Mouse (Mus musculus) monocyte, adult 5-6 weeks (primary cell): Measurements from ENCODE around the gene Stambpl1. TPM values are rescaled to one million over a fixed set of nuclear protein-coding genes. Genes with fewer than 3 reads are reported as not detected.

Experiments used
- ATAC-seq: fragments of 153-309, 156-312 bp; replicated peaks from 2 replicates; pipeline ENCODE4 v1.8.0; 2017; ENCODE audit warnings: mild to moderate bottlenecking; ENCODE audit not compliant: low TSS enrichment, insufficient number of reproducible peaks, severe bottlenecking, poor library complexity, low FRiP score
- total RNA-seq: library from RNA; stranded (forward); fragments of 200-1000, 200-491, 200-594 nt; gene quantifications from 3 replicates; pipeline ENCODE4 v1.2.3, GENCODE M21; 2017

Stambpl1 gene
- total RNA-seq, result 9.1 to 16.7 TPM (median 14.9 TPM) in 3 replicates

DNA sequence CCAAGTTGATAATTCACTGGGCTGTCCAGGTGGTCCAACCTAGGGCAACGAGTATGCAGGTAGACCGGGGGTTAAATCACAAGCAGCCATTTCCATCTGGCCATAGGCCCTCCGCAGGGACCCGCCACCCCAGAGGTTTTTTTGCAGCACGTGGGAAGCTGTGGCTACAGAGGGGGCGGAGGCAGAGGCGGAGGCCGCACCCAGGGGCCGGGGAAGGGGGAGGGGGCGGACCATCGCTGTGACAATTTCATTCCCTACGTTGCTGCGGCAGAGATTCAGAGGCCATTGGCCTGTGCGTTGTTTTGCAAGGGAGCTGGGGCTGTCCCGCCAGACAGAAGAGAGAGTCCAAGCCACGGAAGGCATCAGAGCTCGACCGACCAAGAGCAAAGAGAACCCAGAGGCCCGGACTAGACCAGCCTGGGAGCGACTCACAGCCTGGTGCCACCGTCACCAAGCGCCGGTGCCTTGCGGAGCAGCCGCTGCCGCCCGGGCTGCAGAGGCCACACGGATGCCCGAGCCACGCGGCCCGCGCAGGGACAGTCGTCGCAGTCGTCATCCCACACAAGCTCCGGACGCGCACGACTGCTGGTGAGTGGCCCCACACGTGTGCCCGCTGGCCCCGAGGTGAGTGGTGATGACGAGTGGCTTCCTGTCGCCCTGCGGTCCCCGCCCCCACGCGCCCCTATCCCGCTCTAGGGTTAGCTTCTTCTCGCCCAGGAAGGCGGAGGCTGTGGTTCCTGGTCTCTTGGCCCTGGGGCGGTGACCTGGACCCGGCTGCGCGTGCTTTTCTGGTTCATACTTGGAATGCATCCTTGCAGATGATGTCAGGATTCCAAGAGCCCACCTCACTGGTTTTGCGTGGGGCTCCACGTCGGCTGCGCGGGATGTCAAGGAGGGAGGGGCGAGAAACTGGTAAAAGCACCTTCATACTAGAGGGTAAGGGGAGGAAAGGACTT, at the start of gene Stambpl1:
Gene Stambpl1 (plus strand): TSS at position 222 of the 956 bp plus-strand sequence.
- ATAC-seq, result peak; percentile 68

DNA sequence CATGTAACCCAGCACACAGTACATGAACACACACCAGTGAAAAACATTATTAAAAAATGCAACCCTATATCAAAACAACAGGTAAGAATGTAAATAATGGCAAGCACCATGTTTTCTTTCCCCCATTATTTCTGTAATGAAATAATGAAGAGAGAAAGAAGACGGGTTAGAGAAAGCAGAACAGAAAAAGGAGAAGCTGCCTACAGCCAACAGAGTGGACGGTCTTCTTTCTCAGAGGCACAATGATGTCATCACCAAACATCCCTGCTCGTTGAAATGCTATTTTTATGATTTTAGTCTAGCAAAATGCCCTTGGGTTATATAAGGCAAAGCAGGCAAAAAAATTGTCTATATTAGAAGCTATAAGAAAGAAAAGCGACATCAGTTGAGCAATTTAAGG, 43.6 kb upstream of the Stambpl1 start:
- no peak for ATAC-seq

DNA sequence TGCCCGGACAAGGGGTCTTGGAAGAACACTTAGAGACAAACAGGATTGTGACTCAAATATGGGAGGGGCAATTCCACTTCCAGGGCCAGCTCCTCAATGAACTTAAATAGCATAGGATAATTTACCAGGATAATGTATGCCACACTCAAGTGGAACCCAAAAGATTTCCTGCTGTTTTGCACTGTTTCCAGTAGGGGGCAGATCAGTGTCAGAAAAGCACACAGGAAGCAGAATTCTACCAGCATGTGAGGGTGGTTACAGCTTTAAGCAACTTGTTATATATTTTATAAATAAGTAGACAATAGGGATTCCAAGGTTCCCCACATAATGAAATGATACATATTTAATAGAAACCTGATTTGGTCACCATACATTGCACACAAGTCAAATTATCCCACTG, 40.1 kb upstream of the Stambpl1 start:
- 0 out of 2 replicates have a peak, but pooled peaks have one; percentile 61 for ATAC-seq

DNA sequence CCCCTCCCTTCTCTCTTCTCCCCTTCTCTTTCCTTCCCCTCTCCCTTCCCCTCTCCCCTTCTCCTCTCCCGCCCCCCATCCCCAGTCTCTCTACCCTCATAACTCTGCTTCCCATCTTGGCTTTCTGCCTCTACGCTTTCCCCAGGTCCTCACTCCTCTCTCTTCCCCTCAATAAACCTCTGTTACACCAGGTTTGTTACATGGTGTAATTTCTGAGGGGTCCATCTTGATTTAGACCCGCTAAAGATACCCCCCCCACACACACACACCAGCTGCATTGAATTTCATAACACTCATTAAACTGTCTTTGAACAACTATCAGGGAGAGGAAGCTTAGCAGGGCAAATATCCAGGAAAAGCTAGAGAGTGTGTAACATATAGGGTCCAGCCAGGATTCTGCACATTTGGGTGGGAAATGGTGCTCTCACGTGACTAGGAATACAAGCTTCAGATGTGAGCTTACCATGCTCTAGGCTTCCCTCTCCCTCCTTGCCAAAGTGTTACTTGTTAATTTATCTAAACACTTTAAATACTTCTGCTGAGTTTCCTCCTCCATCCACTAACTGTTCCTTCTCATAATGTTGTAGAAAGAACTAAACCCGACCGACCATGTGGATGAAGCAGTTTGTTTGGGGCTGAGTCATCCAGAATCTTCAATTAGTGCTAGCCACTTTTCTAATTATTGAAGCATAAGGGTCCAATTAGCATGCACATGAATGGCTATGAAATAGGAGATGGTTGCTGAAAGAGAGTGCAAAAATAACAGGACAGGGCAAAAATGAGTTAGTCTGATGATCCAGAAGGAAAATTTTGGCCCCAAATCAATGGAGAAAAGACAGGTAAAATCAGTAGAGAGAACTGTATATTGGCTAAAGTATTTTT, 38.5 kb upstream of the Stambpl1 start:
- ATAC-seq, result no peak

DNA sequence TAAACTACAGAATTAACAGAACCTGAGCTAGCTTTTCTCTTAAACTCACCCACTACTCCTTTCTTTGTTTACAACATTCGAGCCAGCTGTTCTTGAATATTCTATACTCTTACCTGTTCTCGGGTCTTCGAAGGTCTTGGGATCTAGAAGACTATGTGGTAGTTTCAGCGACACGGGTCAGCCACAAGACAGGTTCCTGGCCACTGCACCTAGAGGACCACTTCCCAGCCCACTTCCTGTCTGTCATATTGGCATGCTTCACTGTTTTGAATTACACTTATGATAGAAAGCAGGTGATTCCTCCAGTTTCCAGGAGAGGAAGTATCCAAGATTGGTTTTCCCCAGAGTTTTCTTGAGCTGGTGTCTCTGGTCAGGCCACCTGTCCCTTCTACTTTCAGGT, 29.3 kb upstream of the Stambpl1 start:
- no peak for ATAC-seq

DNA sequence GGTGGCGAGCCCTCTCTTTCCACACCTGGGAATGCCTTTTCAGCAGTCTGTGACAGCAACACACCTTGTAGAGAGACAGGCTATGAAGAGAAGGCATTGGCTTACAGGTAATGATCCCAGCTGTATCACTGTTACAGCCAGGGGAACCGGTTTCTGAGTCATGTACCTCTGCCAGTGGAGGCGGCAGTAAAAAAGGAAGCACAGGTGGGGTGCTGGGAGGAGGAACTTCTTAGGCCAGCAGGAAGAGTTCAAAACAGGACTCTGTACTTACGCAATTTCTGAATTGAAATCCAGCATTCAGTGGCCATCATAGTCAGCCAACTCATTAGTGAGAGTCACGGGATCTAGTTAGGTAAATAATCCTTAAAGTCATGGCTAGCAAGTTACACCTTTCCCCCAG, 26.1 kb upstream of the Stambpl1 start, which contains the start of gene Ankrd22:
Gene Ankrd22 (minus strand): TSS at position 163 of the 400 bp plus-strand sequence.
- no peak for ATAC-seq

DNA sequence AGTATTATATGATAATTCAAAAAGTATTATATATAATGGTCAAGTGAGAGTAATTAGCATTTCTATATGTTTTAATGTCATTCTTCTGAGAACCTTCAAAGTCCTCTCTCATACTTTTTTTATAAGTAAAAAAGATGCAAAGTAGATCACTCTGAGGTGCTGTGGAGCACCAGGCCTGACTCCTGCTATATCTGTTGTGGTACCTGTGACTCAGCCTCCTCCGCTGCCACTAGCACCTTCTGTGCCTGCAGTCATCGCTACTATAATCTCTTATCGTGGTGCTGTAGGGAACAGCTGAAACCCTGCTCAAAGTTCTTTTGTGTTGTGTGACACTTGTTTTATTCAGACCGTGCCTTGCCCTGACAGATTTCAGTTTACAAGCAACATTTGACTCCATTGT, 25.6 kb upstream of the Stambpl1 start:
- no peak for ATAC-seq

DNA sequence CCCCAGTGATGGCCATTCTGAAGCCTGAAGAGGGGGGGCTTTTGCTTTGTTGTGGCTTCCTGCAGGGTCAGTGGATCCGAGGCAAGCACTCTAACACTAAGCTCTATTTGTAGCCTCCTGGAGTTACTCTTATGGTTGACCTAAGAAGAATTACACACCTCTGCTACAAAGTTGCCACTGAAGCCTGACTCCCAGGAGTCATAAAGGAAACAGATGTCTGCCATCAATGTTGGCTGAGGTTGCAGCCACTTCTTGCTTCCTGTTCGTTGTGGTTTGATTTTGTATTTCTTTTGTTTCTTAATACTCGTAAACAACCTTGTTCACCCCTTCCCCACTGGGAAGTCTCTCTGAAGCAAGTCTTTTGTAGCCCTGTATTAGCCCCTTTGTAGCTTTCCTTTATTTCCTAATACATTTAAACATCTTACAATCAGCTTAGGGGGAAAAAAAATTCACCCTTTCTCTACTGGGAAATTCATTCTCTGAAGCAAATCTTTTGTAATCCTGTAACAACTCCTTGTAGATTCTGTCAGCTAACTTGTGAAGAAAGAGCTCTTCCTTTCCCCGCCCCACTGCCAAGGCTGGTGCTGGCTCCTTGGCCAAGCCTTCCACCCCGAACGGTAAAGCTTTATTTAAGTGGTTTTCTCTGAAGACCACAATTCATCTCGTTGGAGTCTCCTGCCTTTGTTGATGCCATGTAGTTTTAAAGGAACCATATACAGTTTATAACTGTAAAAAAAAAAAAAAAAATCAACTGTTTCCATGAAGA, 23.9 kb upstream of the Stambpl1 start:
- ATAC-seq, result no peak

DNA sequence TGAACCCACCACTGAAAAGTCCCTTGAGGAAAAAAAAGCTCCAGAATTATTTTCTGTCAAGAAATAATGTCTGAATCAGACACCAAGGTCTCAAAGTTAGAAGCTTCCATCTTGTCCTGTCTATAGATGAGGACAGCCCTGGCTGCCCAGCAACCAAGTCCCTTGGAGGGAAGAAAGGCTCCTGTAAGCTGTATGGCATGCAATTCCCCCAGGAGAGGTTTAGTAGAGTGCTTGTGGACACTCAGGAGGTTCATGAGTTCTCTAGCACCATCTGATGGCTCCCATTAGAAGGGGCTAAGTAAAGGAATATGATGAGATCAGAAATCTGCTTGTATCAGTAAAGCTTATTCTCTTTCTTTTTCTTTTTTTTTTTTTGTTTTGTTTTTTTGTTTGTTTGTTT, 22.9 kb upstream of the Stambpl1 start:
- ATAC-seq, result no peak

DNA sequence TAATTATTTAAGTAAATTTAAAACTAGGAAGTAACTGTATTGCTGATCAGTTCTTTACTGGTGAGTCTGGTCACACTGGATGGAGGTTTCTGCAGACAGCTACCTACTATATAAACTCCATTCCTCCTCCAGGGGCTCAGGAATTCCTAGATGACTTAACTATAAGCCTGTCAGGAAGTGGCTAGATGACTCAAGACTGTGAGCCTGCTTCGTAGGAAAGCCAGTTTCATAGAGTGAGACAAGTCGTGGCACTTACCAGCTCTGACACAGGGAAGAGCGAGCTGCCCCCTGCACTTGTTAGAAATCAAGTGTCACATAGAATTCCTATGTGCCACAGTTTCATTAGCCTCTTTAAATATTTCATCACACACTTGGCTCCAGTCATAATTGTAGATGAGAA, 20.9 kb upstream of the Stambpl1 start:
- ATAC-seq, result no peak

DNA sequence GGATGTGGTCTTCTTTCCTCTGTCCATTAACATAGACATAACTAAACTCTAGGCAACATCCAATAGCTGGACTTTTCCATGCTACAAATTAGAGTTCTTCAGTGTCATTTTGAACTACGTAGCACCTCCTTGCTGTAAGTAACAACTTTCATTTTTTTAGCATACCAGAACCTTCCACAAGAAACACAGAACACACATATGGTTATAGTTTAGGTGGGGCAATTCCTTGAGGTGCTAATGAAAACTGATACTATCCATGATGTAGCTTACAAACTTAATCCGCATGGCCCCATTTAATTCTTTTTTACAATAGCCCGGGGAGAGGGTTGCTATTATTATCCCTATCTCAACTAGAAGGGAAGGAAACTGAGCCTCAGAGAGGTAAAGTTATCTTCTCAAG, 18.0 kb upstream of the Stambpl1 start:
- no peak for ATAC-seq

DNA sequence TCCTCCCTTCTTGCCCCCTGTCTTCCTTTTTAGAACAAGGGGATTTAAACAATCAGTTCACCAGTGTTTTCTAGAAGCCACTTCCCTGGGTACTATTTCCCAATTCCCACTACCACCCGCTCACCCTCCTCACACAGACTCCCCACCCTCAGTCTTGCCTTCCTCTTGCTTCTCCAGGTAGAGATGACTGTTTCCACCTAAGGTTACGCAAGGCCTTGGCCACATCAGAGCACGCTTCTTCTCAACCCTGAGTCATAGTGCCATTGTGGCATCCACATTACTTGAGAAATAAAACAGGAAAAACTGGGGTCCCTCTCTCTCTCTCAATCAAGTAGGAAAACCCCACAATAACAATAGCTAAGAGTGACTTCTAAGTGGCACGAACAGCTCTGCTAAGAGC, 12.9 kb upstream of the Stambpl1 start:
- no peak for ATAC-seq

DNA sequence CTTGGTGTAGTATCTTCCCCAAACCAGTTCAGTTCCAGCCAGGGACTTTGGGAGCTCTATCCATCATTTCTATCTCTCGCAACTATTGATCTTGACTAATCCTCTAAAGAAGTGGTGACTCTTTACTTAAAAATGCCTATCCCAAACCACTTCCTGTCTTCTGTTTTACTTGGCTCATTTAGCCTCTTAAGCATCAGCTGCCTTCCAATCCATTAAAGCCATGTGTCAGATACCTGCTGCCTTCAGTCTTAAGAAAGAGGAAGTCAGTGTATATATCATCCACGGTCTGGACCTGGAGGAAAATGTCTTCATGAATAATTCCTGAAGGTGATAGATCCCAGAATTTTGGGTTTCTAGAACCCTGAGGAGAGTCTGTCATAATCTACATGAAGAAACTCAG, 11.7 kb upstream of the Stambpl1 start:
- ATAC-seq, result no peak

DNA sequence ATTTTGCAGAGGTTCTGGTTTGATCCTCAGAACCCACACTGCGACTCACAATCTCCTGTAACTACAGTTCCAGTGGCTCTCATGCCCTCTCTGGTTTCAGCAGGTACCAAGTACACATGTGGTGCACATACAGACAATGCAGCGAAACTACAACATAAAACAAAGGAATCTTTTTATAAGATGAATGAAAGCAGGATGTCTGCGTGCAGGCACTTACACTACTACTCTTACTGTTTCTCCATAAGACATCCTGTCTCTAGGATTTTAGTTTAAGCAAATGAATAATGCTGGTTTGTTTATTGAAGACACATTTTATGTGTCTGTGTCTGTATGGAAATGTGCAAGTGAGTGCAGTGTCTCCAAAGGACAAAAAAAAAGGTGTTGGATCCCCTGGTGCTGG, 10.8 kb upstream of the Stambpl1 start:
- no peak for ATAC-seq

DNA sequence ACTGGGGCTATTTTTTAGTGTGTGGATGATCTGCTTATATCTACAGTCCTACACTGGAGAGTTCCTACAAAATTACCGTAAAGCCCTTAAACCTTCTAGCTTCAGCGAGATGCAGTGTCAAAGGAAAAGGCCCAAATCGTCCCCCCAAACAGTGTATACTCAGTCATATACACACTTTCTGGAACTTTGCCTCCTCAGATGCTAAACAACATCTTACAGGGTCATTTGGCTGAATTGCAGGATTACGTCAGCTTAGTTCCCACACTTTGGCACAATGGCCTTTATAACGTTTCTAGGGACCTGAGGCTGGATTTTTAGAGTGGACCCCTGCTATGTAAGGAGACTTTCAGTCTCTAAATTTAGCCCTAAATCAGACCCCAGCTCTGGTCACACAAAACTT, 9.5 kb upstream of the Stambpl1 start:
- no peak for ATAC-seq

DNA sequence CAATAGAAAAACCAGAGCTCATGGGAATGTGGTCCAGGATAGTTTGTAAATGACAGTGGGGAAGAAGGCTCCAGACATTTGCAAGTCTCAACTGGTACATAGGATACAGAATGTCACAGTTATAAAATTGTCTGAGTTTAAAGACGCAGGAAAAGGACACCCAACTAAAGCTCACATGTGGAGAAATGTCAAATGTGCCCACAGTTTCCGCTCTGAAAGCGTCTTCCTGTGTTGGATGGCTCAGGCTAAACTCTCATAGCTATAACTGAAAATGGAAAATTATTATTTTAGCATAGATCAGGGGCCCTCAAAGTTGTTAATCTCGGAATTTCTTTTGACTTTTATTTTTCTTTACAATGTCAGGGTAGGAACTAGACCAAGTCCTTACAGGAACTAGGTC, 5.2 kb upstream of the Stambpl1 start:
- no peak for ATAC-seq

DNA sequence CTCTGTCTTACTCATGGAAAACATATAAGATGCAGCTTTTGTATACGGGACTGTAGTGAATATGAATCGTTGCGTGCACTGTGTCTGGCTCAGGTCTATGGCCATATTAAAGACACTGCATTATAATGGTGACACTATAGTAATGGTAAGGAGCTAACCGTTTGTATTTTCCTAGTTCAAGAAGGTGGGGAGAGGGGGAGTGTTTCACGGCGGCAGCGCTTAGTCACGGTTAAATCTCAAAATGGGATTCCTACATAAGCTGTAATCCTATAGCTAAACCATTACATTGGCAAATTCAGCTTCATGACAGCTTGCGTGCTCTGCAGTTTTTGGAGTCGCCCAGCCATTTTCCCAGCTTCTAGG, 403 bp upstream of the Stambpl1 start:
- no peak for ATAC-seq

DNA sequence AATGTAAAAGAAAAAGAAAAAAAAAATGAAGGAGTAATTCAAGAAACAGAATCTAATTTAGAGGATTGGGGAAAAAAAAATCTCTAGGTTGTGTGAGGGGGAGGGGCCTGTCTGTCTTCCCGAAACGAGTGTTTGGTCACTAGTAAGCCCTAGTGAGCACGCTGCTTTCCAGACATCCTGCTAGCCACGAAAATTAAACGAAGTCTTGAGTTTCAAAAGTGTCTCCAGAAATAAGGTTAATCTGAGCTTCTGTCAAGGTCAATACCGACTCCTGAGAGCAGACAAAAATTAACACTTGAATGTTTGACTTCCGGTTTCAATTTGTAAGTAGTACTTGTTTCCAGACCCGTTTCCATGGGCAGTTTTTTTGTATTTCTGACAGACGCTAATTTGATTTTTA, 1.1 kb downstream of the Stambpl1 start:
- ATAC-seq, result no peak

DNA sequence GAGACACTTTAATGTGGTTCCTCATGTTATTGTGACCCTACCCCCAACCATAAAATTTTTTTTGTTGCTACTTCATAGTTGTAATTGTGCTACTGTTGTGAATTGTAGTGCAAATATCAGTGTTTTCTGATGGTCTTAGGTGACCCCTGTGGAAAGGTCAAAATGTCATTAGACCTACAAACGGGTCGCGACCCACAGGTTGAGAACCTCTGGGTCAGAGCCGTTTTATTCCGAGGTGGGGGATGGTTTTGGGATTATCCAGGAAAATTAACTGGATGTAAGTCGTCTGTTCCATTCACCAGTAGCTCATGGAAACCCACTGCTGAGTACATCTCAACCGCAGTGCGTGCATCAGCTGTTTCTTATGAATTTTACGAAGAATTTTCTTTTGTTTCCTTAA, 1.7 kb downstream of the Stambpl1 start:
- ATAC-seq, result no peak
